Mouse (Mus musculus): ENCODE results near the gene Tmigd3.

DNA sequence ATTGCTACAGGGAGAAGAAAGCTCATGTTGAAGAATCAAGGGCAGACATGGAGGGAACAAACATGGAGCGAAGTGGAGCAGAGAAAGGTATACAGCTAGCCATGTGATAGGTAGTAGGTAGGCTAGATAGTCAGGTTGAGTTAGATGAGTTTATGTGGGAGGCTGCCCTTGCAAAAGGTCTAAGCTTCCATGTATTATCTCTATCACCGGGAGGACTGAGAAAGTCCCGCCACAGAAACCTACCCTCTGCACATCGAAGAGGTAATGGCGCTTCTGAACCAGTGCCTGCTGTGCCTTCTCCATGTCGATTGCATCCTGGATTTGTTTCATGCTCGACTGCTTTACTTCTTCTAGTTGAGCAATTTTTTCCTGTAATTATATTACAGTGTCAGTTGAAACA lies 80.6 kb downstream of the Tmigd3 start:
- TF ChIP-seq CTCF (IDR thresholded peaks at IDR 0.05; ENCODE audit: borderline replicate concordance, extremely low read depth, insufficient read depth, insufficient read length) = no peak
- no peak for TF ChIP-seq POLR2A (IDR thresholded peaks at IDR 0.05; ENCODE audit: borderline replicate concordance, extremely low read depth, insufficient read depth, insufficient read length, poor library complexity, severe bottlenecking)

Measured in brain, embryonic 14.5 days (tissue).